Mouse (Mus musculus): ENCODE results near the gene Zbtb20.

GRCm38 (mm10) chr16:43565872-43566271 lies 690.2 kb downstream of the Zbtb20 start:
- TF ChIP-seq EP300 (IDR thresholded peaks at IDR 0.05; ENCODE audit: insufficient read depth, low read depth, low read length) (no peak), CTCF (IDR thresholded peaks at IDR 0.05) (no peak), POLR2A (IDR thresholded peaks at IDR 0.05; ENCODE audit: insufficient read depth, low read depth, low read length) (no peak)

Data from heart, adult 2 months (tissue).